Mouse (Mus musculus) retina, embryonic 14.5 days (tissue): ENCODE results near the gene Rgs12.

Experiments
- DNase-seq: peaks from one replicate; pipeline ENCODE4 v3.0.0-alpha.2; 2015; ENCODE audit warnings: low spot score

Gene Rgs12

DNA sequence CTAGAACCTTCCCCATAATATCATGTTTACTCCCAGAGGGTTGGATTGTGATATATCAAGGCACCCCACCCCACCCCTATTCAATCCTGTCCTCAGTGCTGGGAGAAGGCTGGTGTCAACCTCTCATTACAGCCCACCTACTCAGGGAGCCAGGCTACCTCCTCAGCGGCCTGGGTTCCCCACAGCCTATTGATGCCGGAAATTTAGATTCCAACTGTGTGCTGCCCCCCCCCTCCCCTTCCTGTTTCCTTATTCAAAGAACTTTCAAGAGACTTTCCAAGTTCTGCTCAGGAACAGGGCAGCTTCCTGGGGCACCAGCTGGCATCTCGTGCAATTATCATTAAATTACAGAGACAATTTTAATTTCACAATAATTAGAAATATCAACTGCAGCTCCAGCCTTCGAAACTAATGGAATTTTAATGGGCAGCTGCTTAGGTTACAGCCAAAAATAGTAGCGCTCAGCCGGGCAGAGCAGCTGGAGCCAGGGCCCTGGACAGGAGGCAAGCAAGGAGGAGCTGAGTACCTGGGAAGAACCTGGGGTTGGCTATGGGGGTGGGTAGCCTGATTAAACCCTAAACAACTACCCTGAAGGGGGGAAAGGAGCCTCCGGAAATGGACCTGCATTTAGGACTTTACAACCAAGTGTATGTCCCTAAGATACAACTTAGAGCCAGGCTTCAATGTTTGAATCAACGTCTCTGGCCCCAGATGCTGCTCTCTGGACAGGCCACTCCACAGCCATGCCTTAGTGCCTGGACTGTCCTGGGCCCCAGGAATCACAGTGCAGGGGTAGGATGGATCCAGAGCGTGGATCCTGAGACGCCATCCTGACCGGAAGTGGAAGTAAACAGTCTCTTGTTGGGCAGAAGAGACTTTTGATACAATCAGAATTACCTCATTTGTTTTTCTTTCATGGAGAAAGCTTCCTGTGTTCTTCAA is 17.5 kb upstream of the Rgs12 start:
- no peak for DNase-seq

GRCm38 (mm10) chr5:34932458-34932806 is 16.8 kb upstream of the Rgs12 start:
- DNase-seq = no peak

DNA sequence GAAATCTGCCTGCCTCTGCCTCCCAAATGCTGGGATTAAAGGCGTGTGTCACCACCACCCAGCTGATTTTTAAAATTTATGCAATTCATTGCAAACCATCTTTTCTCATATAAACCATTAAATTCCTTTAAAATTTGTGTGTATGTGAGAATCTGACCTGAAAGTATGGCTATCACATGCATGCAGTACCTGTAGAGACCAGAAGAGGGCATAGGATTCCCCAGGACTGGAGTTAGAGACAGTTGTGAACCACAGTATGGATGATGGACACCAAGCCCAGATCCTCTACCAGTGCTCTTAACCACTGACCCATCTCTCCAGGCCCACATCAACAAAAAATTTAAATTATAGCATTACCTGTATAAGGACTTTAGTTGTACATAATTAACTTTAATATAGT is 15.8 kb upstream of the Rgs12 start:
- DNase-seq = peak; percentile 36

DNA sequence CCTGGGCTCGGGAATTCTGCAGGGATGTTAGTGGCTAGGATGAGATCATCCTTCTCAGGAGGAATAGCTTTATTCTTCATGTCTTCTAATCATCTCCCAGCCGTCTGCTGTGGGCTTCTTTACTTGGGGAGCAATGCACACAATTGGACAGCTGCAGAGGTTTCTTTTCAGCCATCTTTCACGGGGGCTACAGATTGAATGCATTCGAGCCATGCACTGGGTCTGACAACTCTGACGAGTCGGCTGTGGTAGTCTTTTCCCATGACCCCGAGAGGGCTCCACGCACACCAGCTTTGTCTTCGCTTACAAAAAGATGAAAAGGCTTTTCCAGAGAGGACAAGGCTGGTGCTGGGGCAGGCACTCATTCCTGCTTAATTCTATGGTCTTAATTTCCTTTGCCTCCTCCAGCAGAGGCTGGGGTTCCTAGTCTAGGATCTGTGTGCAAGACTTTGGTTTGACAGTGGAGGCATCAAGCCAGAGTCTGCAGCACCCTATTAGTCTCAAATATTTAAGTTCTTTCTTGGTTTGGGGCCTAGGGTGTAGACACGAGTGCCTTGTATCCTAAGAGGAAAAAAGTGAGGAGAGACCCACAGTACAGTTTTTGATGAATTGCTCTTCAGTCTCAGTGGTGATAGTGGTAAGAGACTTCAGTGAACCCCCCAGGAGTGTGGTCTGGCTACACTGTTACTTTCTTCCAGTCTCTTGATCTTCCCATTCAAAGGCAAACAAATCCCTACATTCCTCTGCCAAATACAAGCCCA is 7.4 kb upstream of the Rgs12 start:
- no peak for DNase-seq

- DNase-seq = no peak
These were observed 5.8 kb upstream of the Rgs12 start for GRCm38 (mm10) chr5:34943428-34943827.

DNA sequence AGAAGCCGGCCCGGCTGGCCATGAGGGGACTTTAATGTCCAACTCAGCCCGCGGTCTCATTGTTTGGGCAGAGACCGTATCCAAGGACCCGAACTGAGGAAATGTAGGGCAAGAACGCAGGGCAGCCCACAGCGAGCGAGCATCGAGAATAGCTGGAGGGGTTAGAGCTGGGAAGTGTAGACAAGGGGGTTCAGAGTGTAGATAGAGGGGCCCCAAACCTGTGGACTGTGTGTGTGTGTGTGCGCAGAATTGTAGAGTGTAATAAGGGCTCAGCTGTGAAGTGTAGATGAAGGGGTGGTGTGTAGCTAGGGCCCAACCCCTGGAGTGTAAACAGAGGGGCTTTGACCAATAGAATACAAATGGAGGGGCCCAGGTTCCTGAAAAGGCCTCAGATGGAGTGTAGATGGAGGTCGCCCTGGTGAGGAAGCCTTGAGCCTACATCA is 545 bp downstream of the Rgs12 start:
- DNase-seq = peak; percentile 52

- DNase-seq = no peak
These were observed 1.4 kb downstream of the Rgs12 start for GRCm38 (mm10) chr5:34950486-34951160.

GRCm38 (mm10) chr5:34951161-34951834 is 2.1 kb downstream of the Rgs12 start:
- no peak for DNase-seq

GRCm38 (mm10) chr5:34954508-34954907 is 5.3 kb downstream of the Rgs12 start:
- DNase-seq = peak; percentile 42

DNA sequence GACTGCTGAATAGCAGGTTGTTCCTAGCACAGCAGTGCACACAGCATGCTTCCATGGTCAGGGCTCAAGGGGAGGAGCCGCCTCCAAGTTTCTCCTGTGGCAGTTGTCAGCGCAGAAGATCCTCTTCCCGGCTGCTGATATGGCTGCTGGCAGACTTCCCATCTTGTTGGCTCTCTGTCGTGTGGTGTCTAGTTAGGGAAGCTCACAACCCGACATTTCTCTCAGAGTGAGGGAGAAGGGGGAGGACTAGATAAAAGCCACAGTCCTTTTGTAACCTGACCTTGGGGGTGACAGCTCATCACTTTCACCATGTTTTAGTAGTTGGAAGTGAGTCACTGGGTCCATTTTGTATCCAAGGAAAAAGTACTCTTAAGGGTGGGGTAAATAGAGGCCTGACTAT is 6.4 kb downstream of the Rgs12 start:
- no peak for DNase-seq

DNA sequence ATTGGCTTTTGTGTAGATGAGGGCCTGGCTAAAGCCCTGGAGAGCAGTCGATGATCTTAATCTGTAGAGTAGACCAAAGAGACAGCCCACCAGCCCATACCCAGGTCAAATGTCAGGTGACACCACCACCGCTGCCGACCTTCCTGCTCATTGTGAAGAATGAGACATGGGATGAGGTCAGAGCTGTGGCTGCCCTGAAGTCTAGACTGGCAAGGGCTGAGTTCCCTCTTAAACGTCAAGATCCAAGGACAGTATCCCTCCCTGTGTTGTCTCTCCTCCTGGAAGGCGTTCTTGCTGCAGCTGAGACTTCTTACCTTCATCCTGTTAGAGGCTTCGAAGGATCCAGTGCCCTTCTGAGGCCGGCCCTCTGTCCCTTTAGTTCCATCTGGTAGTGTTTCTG is 6.9 kb downstream of the Rgs12 start:
- no peak for DNase-seq

GRCm38 (mm10) chr5:34957015-34957414 is 7.8 kb downstream of the Rgs12 start:
- no peak for DNase-seq

DNA sequence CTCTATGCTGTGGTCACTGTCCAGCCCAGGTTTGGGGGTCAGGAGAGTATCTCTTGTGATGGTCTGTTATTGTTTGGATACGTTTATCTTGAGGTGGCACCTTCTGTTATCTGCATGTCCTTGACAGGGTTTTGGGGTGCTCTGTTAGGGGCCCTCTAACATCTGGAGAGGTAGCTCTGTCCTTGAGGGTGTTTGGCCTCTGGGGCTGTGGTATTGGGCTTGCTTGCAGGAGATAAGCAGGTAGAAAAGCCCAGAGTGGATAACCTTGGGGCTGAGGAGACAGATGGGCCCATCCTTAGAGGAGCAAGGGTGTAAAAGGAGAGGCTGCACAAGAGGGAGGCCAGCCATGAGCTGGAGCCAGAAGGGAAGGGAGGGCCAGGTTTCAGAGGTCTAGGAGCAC is 10.8 kb downstream of the Rgs12 start:
- no peak for DNase-seq

DNA sequence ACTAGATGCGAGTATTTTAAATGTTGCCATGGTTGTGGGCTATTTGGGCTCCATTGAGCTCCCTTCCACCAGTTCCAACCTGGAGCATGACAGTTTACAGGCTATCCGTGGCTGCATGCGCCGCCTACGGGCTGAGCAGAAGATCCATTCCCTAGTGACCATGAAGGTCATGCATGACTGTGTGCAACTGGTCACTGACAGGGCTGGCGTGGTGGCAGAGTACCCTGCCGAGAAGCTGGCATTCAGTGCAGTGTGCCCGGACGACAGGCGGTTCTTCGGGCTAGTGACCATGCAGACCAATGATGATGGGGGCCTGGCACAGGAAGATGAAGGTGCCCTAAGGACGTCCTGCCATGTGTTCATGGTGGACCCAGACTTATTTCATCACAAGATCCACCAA is 16.3 kb downstream of the Rgs12 start:
- no peak for DNase-seq

- DNase-seq = no peak
These were observed 19.1 kb downstream of the Rgs12 start for GRCm38 (mm10) chr5:34968386-34968785.

DNA sequence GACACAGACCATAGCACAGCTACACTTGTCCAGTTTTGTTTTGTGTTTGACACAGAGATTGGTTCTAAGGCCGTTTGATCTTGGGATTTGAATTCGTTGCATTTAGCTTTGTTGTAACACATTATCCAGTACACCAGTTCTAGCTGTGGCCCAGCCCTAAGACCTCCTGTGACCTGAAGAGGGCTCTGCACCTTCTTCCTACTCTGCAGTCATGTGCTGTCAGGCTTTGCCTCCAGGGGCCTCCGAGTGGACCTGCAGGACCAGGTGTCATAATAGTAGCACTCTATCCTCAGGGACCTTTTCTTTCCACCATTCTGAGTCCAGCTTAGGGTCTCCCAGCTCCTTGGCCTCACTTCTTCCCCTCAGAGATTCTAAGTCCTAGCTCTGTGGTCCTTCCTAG is 23.2 kb downstream of the Rgs12 start:
- DNase-seq = no peak

- no peak for DNase-seq
These were observed 24.5 kb downstream of the Rgs12 start for GRCm38 (mm10) chr5:34973560-34974317.

DNA sequence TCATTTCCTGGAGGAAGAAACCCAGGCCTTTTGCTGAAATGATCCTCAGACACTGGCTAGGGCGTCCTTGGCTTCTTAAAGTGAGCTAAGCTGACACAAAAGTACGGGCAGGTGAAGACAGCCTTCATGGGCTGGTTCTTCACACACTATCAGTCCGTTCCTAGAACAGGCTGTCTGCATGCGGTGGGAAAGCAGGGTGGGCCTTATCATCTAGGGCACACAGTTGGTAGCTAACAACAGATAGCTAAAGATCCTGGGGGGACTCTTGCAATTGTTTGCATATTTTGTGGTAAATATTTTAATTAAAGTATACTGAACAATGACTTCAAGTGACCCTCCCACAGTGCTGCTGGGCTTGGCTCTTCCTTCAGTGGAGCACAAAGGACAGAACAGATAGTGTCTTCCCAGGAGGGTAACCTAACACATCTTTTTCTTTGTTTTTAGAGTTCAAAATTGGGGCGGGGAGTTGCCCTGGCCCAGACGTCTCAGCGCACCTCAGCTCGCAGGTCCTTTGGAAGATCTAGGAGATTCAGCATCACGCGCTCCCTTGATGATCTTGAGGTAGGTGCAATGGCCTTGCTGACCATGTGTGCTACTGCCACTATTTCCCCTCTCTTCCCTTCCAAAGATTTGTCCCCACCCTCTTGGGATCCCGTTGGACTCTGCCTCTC is 25.7 kb downstream of the Rgs12 start:
- no peak for DNase-seq

DNA sequence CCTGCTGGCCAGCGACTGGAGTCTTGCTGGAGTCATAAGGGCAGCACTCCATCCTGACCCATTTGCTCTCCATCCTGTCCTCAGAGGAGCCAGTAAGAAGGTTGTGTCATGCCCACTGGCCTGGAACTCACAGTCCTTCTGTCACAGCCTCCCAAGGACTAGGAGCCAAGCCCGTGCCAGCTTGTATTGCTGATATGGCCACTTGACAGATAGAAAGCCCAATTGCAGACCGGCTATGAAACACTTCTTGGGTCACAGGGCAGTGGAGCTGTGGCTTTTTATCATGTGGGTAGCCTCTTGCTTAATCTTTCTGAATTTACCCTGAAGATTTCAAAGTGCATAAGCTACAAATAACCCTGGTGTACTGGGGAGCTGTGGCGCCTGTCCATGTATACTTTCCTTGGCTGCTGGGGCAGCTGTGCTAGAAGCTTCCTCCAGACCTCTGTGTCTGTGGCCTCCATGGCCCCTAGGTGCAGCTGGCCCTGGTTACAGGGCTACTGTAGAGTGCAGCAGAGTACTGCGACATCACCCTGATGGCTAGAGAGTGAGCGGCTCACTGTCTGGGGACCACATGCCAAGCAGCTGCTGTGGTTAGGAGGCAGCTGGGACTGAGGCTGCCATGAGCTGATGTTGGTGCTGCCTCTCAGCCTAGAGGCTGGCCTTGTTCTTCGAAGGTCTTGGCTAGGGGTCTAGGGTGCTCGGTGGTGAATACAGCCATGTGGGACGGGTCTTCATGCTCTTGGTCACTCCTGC is 27.5 kb downstream of the Rgs12 start:
- no peak for DNase-seq

GRCm38 (mm10) chr5:34980099-34980498 is 30.9 kb downstream of the Rgs12 start:
- no peak for DNase-seq
